Mouse (Mus musculus) frontal cortex, postnatal 36 days (tissue): ENCODE data around the gene Kcnh6.
"Not testable (repeated sequence)": the region's sequence is repeated elsewhere in the genome, so short reads cannot be mapped to it uniquely, and the experiment has no call there.

Source experiments
- DNase-seq, 2 experiments: peaks; one replicate each; pipeline ENCODE4 v3.0.0; 2022; ENCODE audit warnings: low spot score in 2 of 2

Gene Kcnh6

GRCm38 (mm10) chr11:106013556-106014225 lies 5.8 kb downstream of the Kcnh6 start:
- DNase-seq = peak in 1 of 2 experiments; percentile 51

GRCm38 (mm10) chr11:106016440-106016839 lies 8.5 kb downstream of the Kcnh6 start:
- peak in 1 of 2 experiments; percentile 28 for DNase-seq

GRCm38 (mm10) chr11:106020051-106020763 lies 12.3 kb downstream of the Kcnh6 start:
- DNase-seq = peak; percentile 58 to 61

- no peak for DNase-seq
Observed at GRCm38 (mm10) chr11:106025774-106026173, 17.9 kb downstream of the Kcnh6 start.

GRCm38 (mm10) chr11:106026465-106027151 lies 18.7 kb downstream of the Kcnh6 start:
- DNase-seq = peak; percentile 69 to 77

- no peak for DNase-seq
Observed at GRCm38 (mm10) chr11:106027607-106028006, 19.7 kb downstream of the Kcnh6 start.

GRCm38 (mm10) chr11:106032074-106032473 lies 24.1 kb downstream of the Kcnh6 start:
- DNase-seq = not testable (repeated sequence)

- no peak for DNase-seq
Observed at GRCm38 (mm10) chr11:106033491-106033919, 25.6 kb downstream of the Kcnh6 start.

GRCm38 (mm10) chr11:106034986-106035385 lies 27.1 kb downstream of the Kcnh6 start:
- DNase-seq = no peak

GRCm38 (mm10) chr11:106036548-106037417 lies 28.9 kb downstream of the Kcnh6 start, which contains the start of gene Dcaf7:
Dcaf7 (plus strand) TSS chr11:106036872.
- DNase-seq = peak; percentile 100

- peak; percentile 53 to 83 for DNase-seq
Observed at GRCm38 (mm10) chr11:106037418-106037751, 29.5 kb downstream of the Kcnh6 start.

- DNase-seq = no peak
Observed at GRCm38 (mm10) chr11:106044349-106044748, 36.4 kb downstream of the Kcnh6 start.

GRCm38 (mm10) chr11:106045256-106045655 lies 37.3 kb downstream of the Kcnh6 start:
- no peak for DNase-seq

GRCm38 (mm10) chr11:106045780-106046179 lies 37.9 kb downstream of the Kcnh6 start:
- DNase-seq = no peak

- no peak for DNase-seq
Observed at GRCm38 (mm10) chr11:106046584-106046983, 38.7 kb downstream of the Kcnh6 start.

GRCm38 (mm10) chr11:106053921-106054320 lies 46.0 kb downstream of the Kcnh6 start:
- no peak for DNase-seq

- DNase-seq = no peak
Observed at GRCm38 (mm10) chr11:106054600-106054999, 46.7 kb downstream of the Kcnh6 start.

GRCm38 (mm10) chr11:106055341-106055740 lies 47.4 kb downstream of the Kcnh6 start:
- DNase-seq = no peak

- no peak for DNase-seq
Observed at GRCm38 (mm10) chr11:106056819-106057491, 49.0 kb downstream of the Kcnh6 start.

GRCm38 (mm10) chr11:106058020-106058419 lies 50.1 kb downstream of the Kcnh6 start:
- no peak for DNase-seq

GRCm38 (mm10) chr11:106060549-106060948 lies 52.6 kb downstream of the Kcnh6 start:
- DNase-seq = no peak
